Mouse (Mus musculus) midbrain, postnatal 0 days (tissue): Measurements from ENCODE around the gene Rlbp1. TPM values are rescaled to one million over a fixed set of nuclear protein-coding genes. Genes with fewer than 3 reads are reported as not detected.

Experiments used
- ATAC-seq: fragments of 200-750 bp; cut with Nextera tagmentation; 2 replicates; pipeline ENCODE4 v1.8.0; 2017; ENCODE audit warnings: moderate number of reproducible peaks, mild to moderate bottlenecking, moderate TSS enrichment, moderate library complexity; ENCODE audit not compliant: low FRiP score
- DNase-seq: peaks from one replicate; pipeline ENCODE4 v3.0.0-alpha.2; 2015; ENCODE audit warnings: low spot score
- H3K27ac ChIP-seq: fragments of 300-500 bp; sonication (generic); 2 replicates; pipeline ENCODE4 v1.5.1; 2014; ENCODE audit warnings: low read depth, mild to moderate bottlenecking, low read length, mixed read lengths
- H3K27me3 ChIP-seq: fragments of 300-500 bp; sonication (generic); 2 replicates; pipeline ENCODE4 v1.6.1; 2014; ENCODE audit warnings: low read length, control low read depth, mixed read lengths; ENCODE audit not compliant: insufficient read depth
- H3K36me3 ChIP-seq: fragments of 300-500 bp; sonication (generic); 2 replicates; pipeline ENCODE4 v1.6.1; 2014; ENCODE audit warnings: low read length, control low read depth, mixed read lengths; ENCODE audit not compliant: insufficient read depth
- H3K4me1 ChIP-seq: fragments of 300-500 bp; sonication (generic); 2 replicates; pipeline ENCODE4 v1.6.1; 2014; ENCODE audit warnings: mild to moderate bottlenecking, control low read depth, antibody characterized with exemption, low read length, mixed read lengths; ENCODE audit not compliant: insufficient read depth
- H3K4me2 ChIP-seq: fragments of 300-500 bp; sonication (generic); 2 replicates; pipeline ENCODE4 v1.6.1; 2014; ENCODE audit warnings: low read depth, mild to moderate bottlenecking, low read length, mixed read lengths; ENCODE audit not compliant: poor library complexity, severe bottlenecking
- H3K4me3 ChIP-seq: fragments of 300-500 bp; sonication (generic); 2 replicates; pipeline ENCODE4 v1.5.1; 2014; ENCODE audit warnings: low read depth, mild to moderate bottlenecking, low read length, moderate library complexity
- H3K9ac ChIP-seq: fragments of 300-500 bp; sonication (generic); replicated peaks from 2 replicates; pipeline ENCODE4 v1.6.1; 2014; ENCODE audit warnings: mild to moderate bottlenecking, low read length, moderate library complexity, mixed read lengths; ENCODE audit not compliant: poor library complexity, severe bottlenecking
- H3K9me3 ChIP-seq: fragments of 300-500 bp; sonication (generic); 2 replicates; pipeline ENCODE4 v1.6.1; 2016; ENCODE audit warnings: low read length, control low read depth
- CTCF ChIP-seq: IDR thresholded peaks from 2 replicates; pipeline ENCODE4 v1.5.1; 2016; ENCODE audit warnings: antibody characterized with exemption, mild to moderate bottlenecking
- WGBS: fragments of 180-500 bp; shearing (Covaris S2); extraction: QIAGEN DNeasy Blood & Tissue Kit; methylation state at CpG from one replicate; pipeline ENCODE4 v1.1.7; 2014; 5-methylcytosine and 5-hydroxymethylcytosine counted together
- polyA plus RNA-seq: library from polyadenylated mRNA; unstranded; fragments of >200 nt; fragmentation: Nextera tagmentation; extraction: Ambion mirVana; gene quantifications from 2 replicates; pipeline ENCODE4 v1.2.1, GENCODE M21; 2015
- total RNA-seq: library from RNA; depleted of rRNA; stranded (reverse); fragments of >200 nt; gene quantifications from 2 replicates; pipeline ENCODE4 v1.2.3, GENCODE M21; 2014

Rlbp1 gene
- total and polyA plus RNA-seq, 2 experiments from 2014 or later: 8.4 to 10.6 TPM

- no peak overlapping the region for H3K4me3 ChIP-seq
- H3K4me1 ChIP-seq: no peaks in the 10 kb centered on the region
- no peak overlapping the region for H3K4me2 ChIP-seq
- no peaks in the 10 kb centered on the region for H3K36me3 ChIP-seq
- H3K27ac ChIP-seq: no peak overlapping the region
- no peak overlapping the region for H3K9ac ChIP-seq
- H3K9me3 ChIP-seq: no peaks in the 10 kb centered on the region
- no peaks in the 10 kb centered on the region for H3K27me3 ChIP-seq
- ATAC-seq: no peak
- no peak for TF ChIP-seq CTCF
- no peak for DNase-seq
These were observed 12.8 kb downstream of the Rlbp1 start for GRCm38 (mm10) chr7:79374017-79374416.

DNA sequence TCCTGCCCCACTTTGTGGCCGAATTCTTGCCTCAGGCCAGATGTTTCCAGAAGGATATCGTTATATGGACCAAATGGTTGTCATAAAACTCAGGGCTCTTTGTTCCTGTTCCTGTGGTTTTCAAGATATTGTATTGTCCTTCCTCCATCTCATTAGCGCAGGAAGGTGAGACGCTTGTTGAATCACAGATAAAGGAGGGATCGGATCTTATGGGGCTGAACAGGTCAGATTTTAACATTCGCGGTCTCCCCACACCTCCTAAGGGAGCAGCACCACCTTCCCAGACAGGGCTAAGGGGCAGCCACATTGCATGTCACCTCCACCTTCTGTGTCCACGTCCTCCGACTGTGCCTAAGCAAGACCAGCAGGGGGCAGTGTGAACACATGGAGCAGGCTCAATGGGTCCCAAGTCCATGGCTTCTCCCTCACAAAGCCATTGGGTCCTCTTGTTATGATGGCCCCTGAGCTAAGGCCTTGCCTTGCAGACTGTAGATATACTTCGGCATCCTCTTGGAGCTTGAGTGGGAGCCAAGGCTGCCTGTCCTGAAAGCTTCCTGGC lies 15.4 kb downstream of the Rlbp1 start:
- H3K4me1 ChIP-seq: no peaks in the 10 kb centered on the region
- H3K9ac ChIP-seq: no peak overlapping the region
- H3K27me3 ChIP-seq: no peaks in the 10 kb centered on the region
- no peak overlapping the region for H3K4me3 ChIP-seq
- 48% methylated on average over 10 of the region's 10 CpGs for WGBS
- no peaks in the 10 kb centered on the region for H3K36me3 ChIP-seq
- no peak overlapping the region for H3K4me2 ChIP-seq
- DNase-seq: peak; percentile 78
- no peak for ATAC-seq
- TF ChIP-seq CTCF: peak; percentile 83
- no peak overlapping the region for H3K27ac ChIP-seq
- H3K9me3 ChIP-seq: no peaks in the 10 kb centered on the region

DNA sequence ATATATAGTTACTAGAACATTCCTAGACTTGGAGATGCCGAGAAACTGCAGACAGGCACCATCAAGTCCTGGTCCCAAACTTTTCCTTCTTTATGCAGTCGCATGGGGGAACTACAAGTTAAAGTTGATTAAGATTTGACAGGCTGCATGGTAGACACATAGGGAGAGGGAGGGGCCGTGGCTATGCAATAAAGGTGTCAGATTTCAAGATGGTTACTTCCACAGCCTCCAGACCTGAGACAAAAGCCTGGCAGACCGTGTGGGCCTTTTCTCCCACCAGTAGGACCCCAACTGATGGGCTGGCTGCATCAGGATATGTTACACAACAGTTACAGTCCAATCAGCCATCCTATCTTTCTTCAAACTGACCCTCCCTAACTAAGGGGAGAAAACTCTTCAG lies 17.4 kb downstream of the Rlbp1 start:
- Histone ChIP-seq H3K9me3 (no peaks in the 10 kb centered on the region), H3K4me3 (no peak overlapping the region), H3K9ac (no peak overlapping the region), H3K27me3 (no peaks in the 10 kb centered on the region), H3K27ac (no peak overlapping the region), H3K4me2 (no peak overlapping the region), H3K4me1 (no peaks in the 10 kb centered on the region), H3K36me3 (peaks cover 5% of the 10 kb centered on the region; the same call in 1 of the 2 replicates)
- DNase-seq (no peak), ATAC-seq (no peak)
- WGBS: 39% methylated on average over 4 of the region's 4 CpGs
- TF ChIP-seq CTCF: no peak

DNA sequence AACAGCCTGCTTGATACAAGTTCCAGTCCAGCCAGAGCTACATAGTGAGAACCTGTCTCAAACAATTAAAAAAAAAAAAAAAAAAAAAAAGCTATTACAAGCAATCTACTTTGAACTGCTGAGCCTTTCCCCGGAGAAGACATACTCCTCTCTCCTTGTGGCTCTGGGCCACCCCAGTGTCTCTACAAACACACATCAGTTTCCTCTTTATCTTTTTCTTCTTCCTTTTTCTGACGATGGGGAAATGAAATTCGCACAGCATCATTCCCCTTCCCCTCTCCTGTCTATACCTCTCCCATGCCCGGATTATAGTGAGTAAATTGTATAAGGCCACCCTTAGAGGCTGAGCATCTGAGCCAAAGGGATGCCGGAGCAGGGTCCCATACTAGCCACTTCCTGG lies 18.2 kb downstream of the Rlbp1 start:
- ATAC-seq (no peak), DNase-seq (no peak)
- no peak overlapping the region for H3K4me3 ChIP-seq
- no peak for TF ChIP-seq CTCF
- H3K36me3 ChIP-seq: peaks cover 5% of the 10 kb centered on the region; the same call in 1 of the 2 replicates
- no peaks in the 10 kb centered on the region for H3K4me1 ChIP-seq
- H3K4me2 ChIP-seq: no peak overlapping the region
- 89% methylated on average over 5 of the region's 5 CpGs for WGBS
- H3K9me3 ChIP-seq: no peaks in the 10 kb centered on the region
- H3K27me3 ChIP-seq: no peaks in the 10 kb centered on the region
- H3K27ac ChIP-seq: no peak overlapping the region
- H3K9ac ChIP-seq: no peak overlapping the region

GRCm38 (mm10) chr7:79363370-79364043 lies 23.3 kb downstream of the Rlbp1 start:
- Histone ChIP-seq H3K9me3 (no peaks in the 10 kb centered on the region), H3K4me3 (no peak overlapping the region), H3K4me1 (no peaks in the 10 kb centered on the region), H3K9ac (no peak overlapping the region), H3K27ac (peak overlapping the region; percentile 67), H3K4me2 (no peak overlapping the region), H3K27me3 (no peaks in the 10 kb centered on the region), H3K36me3 (peaks cover 5% of the 10 kb centered on the region; the same call in 1 of the 2 replicates)
- DNase-seq (peak; percentile 73), ATAC-seq (peak; percentile 47; the same call in 1 of the 2 replicates)
- 60% methylated on average over 8 of the region's 8 CpGs for WGBS
- no peak for TF ChIP-seq CTCF

DNA sequence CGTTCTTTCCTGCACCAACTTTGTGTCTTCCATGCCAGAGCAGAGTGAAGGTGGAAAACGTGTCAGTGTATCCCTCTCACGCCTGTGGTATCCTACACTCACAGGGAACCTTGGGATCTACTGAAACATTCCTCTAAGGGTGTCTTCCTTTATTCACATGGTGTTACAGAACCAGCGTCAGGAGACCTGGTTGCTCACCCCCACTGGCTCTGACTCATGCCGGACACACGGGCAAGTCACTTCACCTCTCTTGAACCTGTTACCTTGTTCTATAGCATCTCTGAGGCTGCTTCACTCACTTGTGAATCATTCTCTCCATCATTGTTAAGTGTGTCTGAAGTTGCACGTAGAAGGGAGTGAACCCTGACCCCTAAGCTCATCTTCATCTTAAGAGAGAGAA lies 24.0 kb downstream of the Rlbp1 start:
- TF ChIP-seq CTCF: no peak
- Histone ChIP-seq H3K27ac (peak overlapping the region; percentile 67), H3K4me2 (no peak overlapping the region), H3K27me3 (no peaks in the 10 kb centered on the region), H3K36me3 (peaks cover 6% of the 10 kb centered on the region; the same call in 1 of the 2 replicates), H3K4me3 (no peak overlapping the region), H3K4me1 (no peaks in the 10 kb centered on the region), H3K9ac (no peak overlapping the region), H3K9me3 (no peaks in the 10 kb centered on the region)
- 78% methylated on average over 7 of the region's 7 CpGs for WGBS
- DNase-seq: no peak
- ATAC-seq: no peak
